Mouse (Mus musculus): ENCODE data around the gene Tmtc4.

The Tmtc4 gene

GRCm38 (mm10) chr14:122973091-122973490 lies 10.7 kb downstream of the Tmtc4 start:
- no peak for DNase-seq

GRCm38 (mm10) chr14:122968049-122968448 lies 15.8 kb downstream of the Tmtc4 start:
- no peak for DNase-seq

- DNase-seq: no peak
These were observed 25.9 kb downstream of the Tmtc4 start for GRCm38 (mm10) chr14:122957941-122958340.

GRCm38 (mm10) chr14:122953331-122953730 lies 30.5 kb downstream of the Tmtc4 start:
- DNase-seq: peak; percentile 32

- no peak for DNase-seq
These were observed 31.3 kb downstream of the Tmtc4 start for GRCm38 (mm10) chr14:122952556-122952955.

- DNase-seq: no peak
These were observed 32.0 kb downstream of the Tmtc4 start for GRCm38 (mm10) chr14:122951676-122952445.

- DNase-seq: no peak
These were observed 32.9 kb downstream of the Tmtc4 start for GRCm38 (mm10) chr14:122950915-122951314.

- DNase-seq: no peak
These were observed 40.4 kb downstream of the Tmtc4 start for GRCm38 (mm10) chr14:122943475-122943853.

GRCm38 (mm10) chr14:122942757-122943474 lies 40.9 kb downstream of the Tmtc4 start:
- no peak for DNase-seq

GRCm38 (mm10) chr14:122936460-122936859 lies 47.4 kb downstream of the Tmtc4 start:
- DNase-seq: no peak

- no peak for DNase-seq
These were observed 63.8 kb downstream of the Tmtc4 start for GRCm38 (mm10) chr14:122920011-122920410.

GRCm38 (mm10) chr14:122917676-122918075 lies 66.2 kb downstream of the Tmtc4 start:
- DNase-seq: no peak

- no peak for DNase-seq
These were observed 70.2 kb downstream of the Tmtc4 start, which contains the start of gene Ggact for GRCm38 (mm10) chr14:122913657-122914056. Gene Ggact, minus strand, starts transcription at chr14:122913757.

GRCm38 (mm10) chr14:122912812-122913498 lies 70.9 kb downstream of the Tmtc4 start:
- DNase-seq: peak; percentile 76

GRCm38 (mm10) chr14:122912137-122912536 lies 71.7 kb downstream of the Tmtc4 start:
- no peak for DNase-seq

- no peak for DNase-seq
These were observed 72.6 kb downstream of the Tmtc4 start for GRCm38 (mm10) chr14:122911265-122911664.

- no peak for DNase-seq
These were observed 74.3 kb downstream of the Tmtc4 start for GRCm38 (mm10) chr14:122909368-122910091.

- no peak for DNase-seq
These were observed 75.8 kb downstream of the Tmtc4 start for GRCm38 (mm10) chr14:122908075-122908474.

GRCm38 (mm10) chr14:122905007-122905406 lies 78.8 kb downstream of the Tmtc4 start:
- DNase-seq: no peak

GRCm38 (mm10) chr14:122903923-122904351 lies 79.9 kb downstream of the Tmtc4 start:
- DNase-seq: no peak

GRCm38 (mm10) chr14:122902884-122903283 lies 81.0 kb downstream of the Tmtc4 start:
- peak; percentile 8 for DNase-seq

- DNase-seq: peak; percentile 27
These were observed 81.7 kb downstream of the Tmtc4 start for GRCm38 (mm10) chr14:122902136-122902535.

GRCm38 (mm10) chr14:122901715-122902114 lies 82.1 kb downstream of the Tmtc4 start:
- DNase-seq: no peak

All from liver (tissue).